In the genomic region with DNA sequence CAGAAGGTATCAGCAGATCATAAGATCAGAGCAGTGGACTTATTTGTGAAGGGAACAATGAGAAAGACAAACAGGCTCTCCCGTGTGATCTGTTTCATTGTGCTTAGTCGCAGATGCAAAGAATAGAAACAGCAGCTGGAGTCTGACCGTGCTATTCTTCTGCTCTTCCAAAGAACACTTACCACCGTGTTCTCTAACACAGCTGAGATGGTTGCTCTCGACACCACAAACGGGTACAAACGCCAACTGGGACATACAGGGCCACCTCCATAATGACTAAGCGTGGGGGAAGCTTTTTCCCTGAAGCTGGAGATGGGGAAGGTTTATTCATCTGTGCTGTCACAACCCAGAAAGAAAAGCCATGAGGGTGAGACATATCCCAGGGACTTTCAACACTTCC, we compare ENCODE assay signal across 15 mouse cellular contexts.
DNase-seq lines count a peak whose midpoint lies in the region.
"Had no signal": no experiment of that assay in that cellular context is flagged by ENCODE, and none has a peak within 500 bp of the region (broad histone marks: within the 10 kb centered on the region; RNA-seq: fewer than 3 reads in every experiment).

No protein-coding gene starts in this region.

- peak; percentile 36 to 50 for DNase-seq in frontal cortex, postnatal 36 days (ENCODE audit: low spot score in 2 of 2)
- DNase-seq in frontal cortex, postnatal 14 days (ENCODE audit: low spot score in 2 of 2) = no peak
- peak; percentile 53 for DNase-seq in layer of hippocampus, adult 9-11 months
- DNase-seq in layer of hippocampus, postnatal 25 days (ENCODE audit: extremely low spot score in 1 of 2, low spot score in 1 of 2) = no peak
- DNase-seq in right cerebral cortex, adult 18-20 months = peak; percentile 68
- no peak for DNase-seq in right cerebral cortex, postnatal 4 days
- DNase-seq in telencephalon, adult 2 months (ENCODE audit: low read depth, low spot score) = peak; percentile 67
- DNase-seq: adrenal gland, postnatal 25 days; cerebellum, adult 9-10 months; heart, postnatal 14 days; kidney, adult 11 months; kidney, postnatal 36 days; liver, embryonic 13.5 days; lung, adult 2 months; lung, postnatal 14 days had no signal

Comparison
In these comparisons a context has a peak if more than half of its experiments do, and no peak if none do; other contexts are left out.
1. DNase-seq: peak in frontal cortex, postnatal 36 days (2 of 2), layer of hippocampus, adult 9-11 months (single experiment), right cerebral cortex, adult 18-20 months (single experiment) and telencephalon, adult 2 months (single experiment); none in frontal cortex, postnatal 14 days (0 of 2), layer of hippocampus, postnatal 25 days (0 of 2) and right cerebral cortex, postnatal 4 days (single experiment).